In genomic region chr9:21291022-21291787, GRCm38 (mm10) we compare ENCODE assay signal across 8 mouse cellular contexts. TPM values are rescaled to one million over a fixed set of nuclear protein-coding genes. Genes with fewer than 3 reads are reported as not detected.
A peak's percentile ranks its signal among the peaks of the same experiment; 100 is the strongest.
DNase-seq lines count a peak whose midpoint lies in the region; ATAC-seq and TF ChIP-seq lines count a peak whose summit lies in the region.

Gene Cdkn2d (minus strand): TSS chr9:21291407.

- no peaks in the 10 kb centered on the region for H3K27me3 ChIP-seq in forebrain, embryonic 15.5 days

- under 1% methylated on average over 51 of the region's 51 CpGs for WGBS in forebrain, embryonic 15.5 days
- under 1% methylated on average over 46 of the region's 51 CpGs for WGBS in lung, adult 2 months

- TF ChIP-seq CTCF in lung, adult 2 months (IDR thresholded peaks at IDR 0.05; ENCODE audit: insufficient read depth, low read length) = no peak

- peaks cover 2 to 9% of the 10 kb centered on the region in 2 experiments; a peak in 2 of 4 replicates for H3K4me1 ChIP-seq in ES-E14 (ENCODE audit: control insufficient read depth in 2 of 2, insufficient read depth in 2 of 2, low read length in 2 of 2, poor library complexity in 1 of 2)
- H3K4me1 ChIP-seq in forebrain, embryonic 15.5 days = peaks cover 41% of the 10 kb centered on the region
- peaks cover 12% of the 10 kb centered on the region; the same call in 1 of the 2 replicates for H3K4me1 ChIP-seq in lung, adult 2 months (ENCODE audit: control insufficient read depth, insufficient read depth, low read length)

- H3K9me3 ChIP-seq in ES-E14 (ENCODE audit: control insufficient read depth, insufficient read depth, low read depth, low read length) = no peaks in the 10 kb centered on the region
- H3K9me3 ChIP-seq in forebrain, embryonic 15.5 days = no peaks in the 10 kb centered on the region

- DNase-seq in ES-E14 (ENCODE audit: low read depth, low spot score) = peak; percentile 100
- peak; percentile 100 for DNase-seq in cerebellum, adult 11-12 months
- DNase-seq in heart, postnatal 25 days (ENCODE audit: low spot score) = peak; percentile 100
- peak; percentile 99 to 100 for DNase-seq in layer of hippocampus, adult 18-20 months (ENCODE audit: low spot score in 2 of 2)
- peak; percentile 99 for DNase-seq in lung, adult 2 months
- peak; percentile 100 for DNase-seq in thymus, adult 18-20 months

- peak within 1 kb of the TSS; percentile 74 for H3K4me2 ChIP-seq in forebrain, embryonic 15.5 days (replicated peaks)

- H3K4me3 ChIP-seq in ES-E14 (ENCODE audit: insufficient read depth in 1 of 2, low read depth in 1 of 2, low read length in 2 of 2, poor library complexity in 1 of 2, severe bottlenecking in 1 of 2) = peak within 1 kb of the TSS; percentile 80 to 99
- H3K4me3 ChIP-seq in forebrain, embryonic 15.5 days = peak within 1 kb of the TSS; percentile 70
- H3K4me3 ChIP-seq in lung, adult 2 months (replicated peaks; ENCODE audit: extremely low read depth, low read depth, low read length) = peak within 1 kb of the TSS; percentile 97

- ATAC-seq in forebrain, embryonic 15.5 days (replicated peaks) = peak; percentile 96
- ATAC-seq in neutrophil, adult 5-6 weeks (ENCODE audit: extremely low read depth, insufficient number of reproducible peaks, low FRiP score, poor library complexity, severe bottlenecking) = peak; percentile 72

- intact Hi-C loops in heart, postnatal 25 days (cut with DNase I) = loop anchor here (5.0 kb wide), 1 partner anchor 49 kb away; no protein-coding TSS in a partner anchor

- no peaks in the 10 kb centered on the region for H3K36me3 ChIP-seq in ES-E14 (ENCODE audit: control insufficient read depth, insufficient read depth, low read length, poor library complexity, severe bottlenecking)
- no peaks in the 10 kb centered on the region for H3K36me3 ChIP-seq in forebrain, embryonic 15.5 days

- peak within 1 kb of the TSS; percentile 76 for H3K9ac ChIP-seq in ES-E14 (ENCODE audit: insufficient read depth, low read depth, low read length, poor library complexity, severe bottlenecking)
- peak within 1 kb of the TSS; percentile 83 for H3K9ac ChIP-seq in forebrain, embryonic 15.5 days (replicated peaks)

- H3K27ac ChIP-seq in ES-E14 (ENCODE audit: insufficient read depth, low read depth, low read length, poor library complexity, severe bottlenecking) = peak within 1 kb of the TSS; percentile 46
- H3K27ac ChIP-seq in forebrain, embryonic 15.5 days (replicated peaks) = peak within 1 kb of the TSS; percentile 82

- in situ Hi-C loops in ES-E14 (cut with MboI; ENCODE audit: low sequenced_read_pairs in 2 of 2, unreplicated experiment in 2 of 2) = no loop called here

- TF ChIP-seq POLR2A in lung, adult 2 months (IDR thresholded peaks at IDR 0.05; ENCODE audit: borderline replicate concordance, extremely low read depth, low read depth, low read length) = peak; percentile 79; the same call in 1 of the 2 replicates

TF ChIP-seq in ES-E14, 5 proteins besides CTCF, POLR2A, EP300 and RAD21:
- no peak for TF ChIP-seq ZC3H11A (IDR thresholded peaks at IDR 0.05; ENCODE audit: borderline replicate concordance, low read depth, low read length)
- TF ChIP-seq CHD2 (IDR thresholded peaks at IDR 0.05; ENCODE audit: low read depth, low read length) = peak; percentile 69; the same call in 1 of the 2 replicates
- peak; percentile 87 for TF ChIP-seq ZNF384 (IDR thresholded peaks at IDR 0.05; ENCODE audit: low read depth, low read length)
- TF ChIP-seq MAFK (IDR thresholded peaks at IDR 0.05; ENCODE audit: insufficient read depth, low read depth, low read length) = no peak
- TF ChIP-seq HCFC1 (IDR thresholded peaks at IDR 0.05; ENCODE audit: borderline replicate concordance, insufficient read depth, low read length) = peak; percentile 61; the same call in 1 of the 2 replicates

RNA-seq across cellular contexts. Expression of gene Cdkn2d, which starts in this region (rescaled TPM):
- 9.6 and 12.7 TPM in 2 replicates for total RNA-seq in ES-E14 (2012; rRNA removed)
- 91.3 and 97.9 TPM in 2 replicates for polyA plus RNA-seq in forebrain, embryonic 15.5 days (2015; fragmentation: Nextera tagmentation; extraction: Ambion mirVana)
- total RNA-seq in heart, postnatal 25 days (2021) = 10 to 100 TPM; 15.1 to 16.8 TPM
- 10 to 100 TPM; 53.7 to 56.7 TPM for total RNA-seq in layer of hippocampus, adult 18-20 months (2021)
- 33.5 and 34.7 TPM in 2 replicates for polyA plus RNA-seq in lung, adult 2 months (2012; rRNA removed)
- 74.5 and 93.6 TPM in 2 replicates for total RNA-seq in neutrophil, adult 5-6 weeks (2017)

Comparison
In these comparisons a context has a peak if more than half of its experiments do, and no peak if none do; other contexts are left out.
1. Peak in every context shown above with its lines: DNase-seq, ATAC-seq, H3K4me3 ChIP-seq and H3K27ac ChIP-seq.